Mouse (Mus musculus) CD4-positive, CD25-positive, alpha-beta regulatory T cell, adult 4 months (primary cell): Measurements from ENCODE around the gene Nkx1-1. TPM values are rescaled to one million over a fixed set of nuclear protein-coding genes. Genes with fewer than 3 reads are reported as not detected.

Experiments used
- ATAC-seq: one replicate; pipeline ENCODE4 v1.8.0; 2017
- polyA plus RNA-seq, 2 experiments: library from polyadenylated mRNA; unstranded; fragments of 100-300 nt; shearing (Covaris generic); gene quantifications; one replicate each; pipeline ENCODE4 v1.2.1; 2017

The Nkx1-1 gene
- not detected for polyA plus RNA-seq

DNA sequence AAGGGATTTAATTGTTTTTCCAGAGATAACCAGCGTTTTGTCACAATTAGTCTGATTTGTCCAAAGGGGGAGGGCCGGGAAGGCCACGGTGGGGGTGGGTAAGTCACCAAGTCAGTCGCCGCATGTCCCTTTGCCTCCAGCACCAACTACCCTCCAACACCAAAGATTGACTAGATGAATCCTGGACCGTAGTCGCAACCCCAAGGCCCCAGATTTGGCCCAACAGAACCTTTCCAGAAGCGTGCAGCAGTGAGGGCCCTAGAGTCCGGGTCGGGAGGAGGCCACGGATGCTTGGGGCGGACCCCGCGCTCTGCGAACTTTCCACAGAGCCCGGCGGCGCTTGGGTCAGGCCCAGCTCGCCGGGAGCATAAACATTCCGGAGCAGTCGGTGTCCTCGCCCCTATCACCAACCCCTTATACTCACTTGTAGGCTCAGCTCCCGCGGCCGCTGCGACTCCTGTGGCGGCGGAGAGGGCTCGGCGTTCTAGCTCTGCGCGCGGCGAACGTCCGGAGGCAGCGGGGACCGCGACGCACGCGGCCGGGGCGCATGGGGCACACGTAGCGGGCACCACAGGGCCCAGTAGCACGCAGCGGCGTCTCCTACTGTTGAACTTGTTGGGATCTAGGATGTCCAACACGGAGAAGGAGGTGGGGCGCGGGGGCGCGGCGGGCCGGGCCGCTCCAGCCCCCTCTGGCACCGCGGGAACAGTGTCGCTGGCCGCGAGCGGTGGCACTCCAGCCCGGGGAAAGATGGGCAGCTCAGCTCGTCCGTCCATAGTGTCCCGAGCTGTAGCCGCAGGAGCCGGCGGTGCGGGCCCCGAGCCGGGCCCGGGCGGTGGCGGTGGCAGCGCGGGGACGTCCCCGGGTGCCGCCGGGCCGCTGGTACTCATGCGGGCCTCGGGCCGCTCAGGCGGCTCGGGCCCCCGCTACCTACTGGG is at the start of gene Nkx1-1:
TSS of gene Nkx1-1 (minus strand) at position 776 of the 938 bp plus-strand sequence.
- no peak for ATAC-seq

GRCm38 (mm10) chr5:33481318-33481685 is 47.5 kb upstream of the Nkx1-1 start:
- ATAC-seq: no peak

DNA sequence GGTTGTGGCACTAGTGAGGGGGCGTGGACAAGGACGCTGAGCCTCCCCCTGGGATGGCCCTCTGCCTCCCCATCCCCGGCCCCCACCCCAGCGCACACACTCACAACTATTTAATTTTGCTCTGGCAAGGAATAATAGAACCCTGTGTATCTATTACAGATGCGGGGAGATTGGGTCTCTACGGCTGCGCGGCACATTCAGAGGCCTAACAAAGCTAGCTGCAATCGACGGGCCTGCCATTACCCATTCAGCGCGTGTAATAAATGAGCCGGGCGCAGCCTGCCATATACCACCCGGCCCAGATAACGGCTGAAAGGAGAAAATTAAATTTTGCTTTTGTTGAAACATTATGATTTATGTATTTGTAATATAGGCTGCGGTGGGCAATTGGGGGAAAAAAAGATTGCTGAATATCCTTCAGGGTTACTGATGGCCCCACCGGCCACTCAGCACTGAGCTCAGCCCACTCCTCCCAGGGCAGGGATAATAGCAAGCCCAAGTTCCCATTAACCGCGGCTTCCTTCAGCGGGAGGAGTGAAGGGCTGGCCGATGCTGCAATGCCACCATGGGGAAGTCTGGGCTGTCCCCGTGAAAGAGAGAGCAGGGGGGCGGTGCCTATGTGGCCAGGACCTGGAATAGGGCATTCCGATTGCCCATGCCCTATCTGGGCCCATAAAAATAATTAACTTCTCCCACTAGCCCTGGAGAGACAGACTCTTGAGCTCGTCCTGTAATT is 47.0 kb upstream of the Nkx1-1 start:
- ATAC-seq: no peak

DNA sequence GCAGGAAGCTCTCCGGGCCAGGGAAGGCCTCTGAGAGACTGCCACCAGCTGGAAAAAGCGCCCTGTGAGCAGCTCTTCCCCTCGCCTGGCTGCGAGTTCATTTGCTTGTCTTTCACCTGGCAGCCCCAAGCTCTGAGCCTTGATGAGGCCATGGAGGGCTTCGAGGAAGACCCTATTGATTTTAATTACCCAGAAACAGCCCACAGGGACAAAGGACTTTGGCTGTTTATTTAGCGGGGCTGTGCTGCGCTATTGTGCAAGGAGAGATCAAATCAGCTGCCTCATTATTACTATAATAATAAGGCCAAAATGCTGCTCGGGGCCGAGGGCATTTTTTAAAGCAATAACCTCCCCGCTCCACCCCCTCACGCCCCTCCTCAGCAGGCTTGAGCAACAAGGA is 31.7 kb upstream of the Nkx1-1 start:
- ATAC-seq: no peak

- no peak for ATAC-seq
These were observed 30.6 kb upstream of the Nkx1-1 start for GRCm38 (mm10) chr5:33464390-33464789.

GRCm38 (mm10) chr5:33459111-33459510 is 25.3 kb upstream of the Nkx1-1 start:
- ATAC-seq: no peak

GRCm38 (mm10) chr5:33458132-33458622 is 24.4 kb upstream of the Nkx1-1 start:
- ATAC-seq: no peak

- no peak for ATAC-seq
These were observed 22.0 kb upstream of the Nkx1-1 start for GRCm38 (mm10) chr5:33455737-33456136.

- ATAC-seq: no peak
These were observed 10.0 kb upstream of the Nkx1-1 start for GRCm38 (mm10) chr5:33443794-33444193.

DNA sequence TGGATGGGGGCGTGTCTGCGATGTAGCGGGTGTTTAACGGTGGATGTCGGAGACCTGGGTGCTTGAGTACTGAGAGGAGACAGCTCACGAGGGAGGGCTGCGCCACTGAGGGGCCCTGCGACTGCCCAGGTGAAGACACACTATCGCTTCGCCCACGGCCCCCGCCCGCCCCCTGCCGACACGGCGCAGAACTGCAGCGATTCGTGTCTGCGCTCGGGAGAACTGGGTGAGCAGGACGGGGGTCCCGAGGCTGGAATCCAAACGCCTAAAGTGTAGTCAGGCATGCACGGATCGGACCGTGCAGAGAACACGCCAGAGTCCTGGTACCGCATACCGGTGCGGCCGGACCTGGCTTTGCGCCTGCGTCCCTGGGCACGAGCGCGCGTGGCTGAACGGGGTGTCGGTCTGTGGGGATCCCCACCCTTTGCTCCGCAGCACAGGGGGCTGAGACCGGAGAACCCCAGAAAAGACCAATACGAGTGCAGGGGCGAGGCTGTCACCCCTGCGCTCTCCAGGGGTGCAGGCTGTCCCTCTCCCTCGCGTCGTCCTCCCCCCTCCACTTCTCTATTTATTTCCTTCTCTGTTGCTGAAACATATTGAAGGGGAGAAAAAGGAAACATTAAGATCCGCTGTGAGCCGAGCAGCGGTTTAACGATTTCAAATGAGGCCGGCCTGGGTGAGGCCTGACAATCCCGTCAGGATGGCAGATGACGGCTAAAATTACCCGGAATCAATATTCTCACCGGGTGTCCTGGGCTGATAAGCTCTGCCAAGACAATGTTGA is 9.3 kb upstream of the Nkx1-1 start:
- ATAC-seq: no peak

GRCm38 (mm10) chr5:33438214-33438613 is 4.4 kb upstream of the Nkx1-1 start:
- no peak for ATAC-seq

GRCm38 (mm10) chr5:33435941-33436340 is 2.2 kb upstream of the Nkx1-1 start:
- ATAC-seq: no peak

DNA sequence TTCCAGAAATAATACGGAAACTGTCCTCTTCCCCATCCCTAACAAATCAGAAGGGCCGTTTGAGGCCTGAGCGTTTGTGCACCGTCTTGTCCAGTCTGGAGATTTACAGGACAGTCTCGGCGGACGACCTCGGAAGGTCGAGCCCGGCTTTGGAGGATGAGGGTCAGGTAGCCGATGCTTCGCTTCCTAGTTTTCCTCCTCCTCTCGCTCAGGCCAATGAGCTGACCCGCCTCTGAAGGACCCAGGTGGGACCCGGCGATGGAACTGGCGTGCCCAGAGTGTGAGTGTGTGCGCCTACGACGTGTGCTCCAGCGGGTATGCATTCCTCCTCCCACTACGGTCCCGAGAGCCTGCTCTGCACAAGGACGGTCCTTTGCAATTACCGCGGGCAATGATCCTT is 1.4 kb upstream of the Nkx1-1 start:
- no peak for ATAC-seq

DNA sequence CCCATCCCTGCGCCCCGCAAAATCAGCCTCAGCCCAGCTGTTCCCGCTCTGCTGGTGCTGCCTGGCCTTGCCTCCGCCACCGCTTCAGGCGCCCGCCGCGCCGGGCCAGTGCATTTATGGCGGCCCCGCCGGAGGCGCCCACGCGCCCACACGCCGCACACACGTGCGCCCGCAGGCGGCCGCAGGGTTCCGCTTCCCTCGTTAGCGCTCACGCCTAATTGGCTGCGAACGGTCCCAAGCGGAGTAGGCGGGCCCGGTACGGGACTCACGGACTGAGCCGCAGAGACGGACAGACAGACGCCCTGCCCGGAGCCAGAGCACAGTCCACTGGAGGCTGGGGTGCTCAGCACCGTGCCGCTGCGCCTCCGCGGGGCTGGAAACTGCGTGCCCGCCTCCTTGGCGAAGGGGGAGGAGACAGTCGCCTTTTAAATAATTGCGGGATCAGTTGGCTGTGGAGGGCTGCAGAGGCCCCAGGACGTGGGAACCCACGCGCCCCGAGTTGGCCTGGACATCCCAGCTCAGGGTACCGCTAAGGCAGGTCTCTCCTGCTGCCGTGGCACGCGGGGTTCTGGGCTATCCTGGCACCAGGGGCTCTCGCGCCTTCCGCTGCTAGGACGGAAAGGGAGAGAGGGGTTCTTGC is 485 bp upstream of the Nkx1-1 start:
- ATAC-seq: no peak

GRCm38 (mm10) chr5:33432057-33432935 is 1.5 kb downstream of the Nkx1-1 start:
- no peak for ATAC-seq

- ATAC-seq: no peak
These were observed 2.4 kb downstream of the Nkx1-1 start for GRCm38 (mm10) chr5:33431173-33432005.

GRCm38 (mm10) chr5:33430511-33431172 is 3.1 kb downstream of the Nkx1-1 start:
- ATAC-seq: no peak

DNA sequence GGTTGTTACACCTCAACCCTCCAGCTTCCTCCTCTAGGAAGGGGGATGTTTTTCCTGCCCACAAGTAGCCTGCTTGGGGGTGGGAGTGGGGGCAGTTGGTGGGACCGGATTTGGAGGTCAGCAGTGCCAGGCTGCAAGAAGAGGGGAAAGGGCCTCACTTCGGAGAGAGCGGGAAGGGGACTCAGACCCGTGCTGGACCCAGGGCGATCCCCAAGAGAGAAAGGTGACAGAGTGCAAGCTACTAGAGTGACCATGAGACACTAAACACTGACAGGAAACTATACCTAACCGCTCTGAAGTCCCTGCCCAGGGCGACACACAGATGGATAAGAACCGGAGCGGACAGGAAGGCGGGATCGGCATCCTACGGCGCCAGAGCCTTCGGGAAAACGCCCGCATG is 3.7 kb downstream of the Nkx1-1 start:
- ATAC-seq: no peak

- ATAC-seq: no peak
These were observed 6.3 kb downstream of the Nkx1-1 start for GRCm38 (mm10) chr5:33427461-33427860.

GRCm38 (mm10) chr5:33420313-33420712 is 13.5 kb downstream of the Nkx1-1 start:
- no peak for ATAC-seq
